Mouse (Mus musculus) embryonic facial prominence, embryonic 12.5 days (tissue): Measurements from ENCODE around the gene Pex11a. TPM values are rescaled to one million over a fixed set of nuclear protein-coding genes. Genes with fewer than 3 reads are reported as not detected.

ENCODE experiments used
- ATAC-seq: fragments of 200-750 bp; cut with Nextera tagmentation; 2 replicates; pipeline ENCODE4 v1.8.0; 2017; ENCODE audit not compliant: insufficient number of reproducible peaks, insufficient read depth, low FRiP score, low TSS enrichment
- H3K27ac ChIP-seq: fragments of 300-500 bp; sonication (generic); 2 replicates; pipeline ENCODE4 v1.5.1; 2016; ENCODE audit warnings: mild to moderate bottlenecking
- H3K27me3 ChIP-seq: fragments of 300-500 bp; sonication (generic); 2 replicates; pipeline ENCODE4 v1.6.1; 2016; ENCODE audit warnings: mild to moderate bottlenecking, moderate library complexity
- H3K36me3 ChIP-seq: fragments of 300-500 bp; sonication (generic); 2 replicates; pipeline ENCODE4 v1.6.1; 2016; ENCODE audit warnings: mild to moderate bottlenecking
- H3K4me1 ChIP-seq: fragments of 300-500 bp; sonication (generic); 2 replicates; pipeline ENCODE4 v1.6.1; 2016
- H3K4me2 ChIP-seq: fragments of 300-500 bp; sonication (generic); replicated peaks from 2 replicates; pipeline ENCODE4 v1.6.1; 2016; ENCODE audit warnings: mild to moderate bottlenecking, moderate library complexity
- H3K4me3 ChIP-seq: fragments of 300-500 bp; sonication (generic); 2 replicates; pipeline ENCODE4 v1.5.1; 2016; ENCODE audit warnings: mild to moderate bottlenecking
- H3K9ac ChIP-seq: fragments of 300-500 bp; sonication (generic); 2 replicates; pipeline ENCODE4 v1.6.1; 2016; ENCODE audit warnings: mild to moderate bottlenecking, moderate library complexity
- H3K9me3 ChIP-seq: fragments of 300-500 bp; sonication (generic); 2 replicates; pipeline ENCODE4 v1.6.1; 2016; ENCODE audit warnings: mild to moderate bottlenecking, moderate library complexity
- WGBS: fragments of 180-500 bp; shearing (Covaris S2); methylation state at CpG from one replicate; pipeline ENCODE4 v1.1.7; 2016; 5-methylcytosine and 5-hydroxymethylcytosine counted together
- polyA plus RNA-seq: library from polyadenylated mRNA; unstranded; fragments of >200 nt; fragmentation: Nextera tagmentation; extraction: Ambion mirVana; gene quantifications from 2 replicates; pipeline ENCODE4 v1.2.1, GENCODE M21; 2016

Pex11a gene
- polyA plus RNA-seq, 1 experiment from 2014 or later: 11.9 TPM

- Histone ChIP-seq H3K27me3 (peaks cover 9% of the 10 kb centered on the region), H3K9ac (no peak overlapping the region), H3K9me3 (no peaks in the 10 kb centered on the region), H3K4me3 (no peak overlapping the region), H3K36me3 (peaks cover 86% of the 10 kb centered on the region), H3K4me1 (0 out of 2 replicates have a peak, but pooled peaks cover 5% of the 10 kb centered on the region), H3K4me2 (no peak overlapping the region), H3K27ac (no peak overlapping the region)
- ATAC-seq: no peak
- 95% methylated on average over 5 of the region's 5 CpGs for WGBS
Measured at GRCm38 (mm10) chr7:79705210-79705609, 37.7 kb downstream of the Pex11a start.

GRCm38 (mm10) chr7:79702755-79703154 lies 40.2 kb downstream of the Pex11a start:
- no peaks in the 10 kb centered on the region for H3K4me1 ChIP-seq
- WGBS: 81% methylated on average over 16 of the region's 16 CpGs
- H3K4me2 ChIP-seq: no peak overlapping the region
- H3K36me3 ChIP-seq: peaks cover 97% of the 10 kb centered on the region
- ATAC-seq: no peak
- no peak overlapping the region for H3K9ac ChIP-seq
- H3K27ac ChIP-seq: no peak overlapping the region
- H3K4me3 ChIP-seq: no peak overlapping the region
- H3K9me3 ChIP-seq: no peaks in the 10 kb centered on the region
- no peaks in the 10 kb centered on the region for H3K27me3 ChIP-seq

GRCm38 (mm10) chr7:79696495-79696894 lies 46.4 kb downstream of the Pex11a start:
- Histone ChIP-seq H3K4me2 (no peak overlapping the region), H3K27me3 (no peaks in the 10 kb centered on the region), H3K4me1 (no peaks in the 10 kb centered on the region), H3K9me3 (no peaks in the 10 kb centered on the region), H3K27ac (no peak overlapping the region), H3K9ac (no peak overlapping the region), H3K36me3 (peaks cover 94% of the 10 kb centered on the region), H3K4me3 (no peak overlapping the region)
- WGBS: 89% methylated on average over 8 of the region's 8 CpGs
- no peak for ATAC-seq

Other genes with a start within 250 kb of the Pex11a start
- 0.10 and 0.29 TPM in 2 replicates for gene Rhcg, start 125.5 kb downstream of the Pex11a start, polyA plus RNA-seq
- 14.7 and 14.9 TPM in 2 replicates for gene Ticrr, start 82.9 kb downstream of the Pex11a start, polyA plus RNA-seq
- 11.5 and 11.7 TPM in 2 replicates for gene Kif7, start 27.4 kb downstream of the Pex11a start, polyA plus RNA-seq
- 0.13 TPM in 1 of 2 replicates, not detected in the other for gene Plin1, start 10.2 kb downstream of the Pex11a start, polyA plus RNA-seq
- 0.56 TPM in 1 of 2 replicates, not detected in the other for gene Wdr93, start within 50 bp of the Pex11a start, polyA plus RNA-seq
- gene Mesp1, start 50.7 kb upstream of the Pex11a start, polyA plus RNA-seq: not detected in 2 replicates
- gene Mesp2, start 67.6 kb upstream of the Pex11a start, polyA plus RNA-seq: 0.15 and 0.22 TPM in 2 replicates
- 5.2 and 7.6 TPM in 2 replicates for gene Anpep, start 117.9 kb upstream of the Pex11a start, polyA plus RNA-seq
- 33.8 and 38.1 TPM in 2 replicates for gene Ap3s2, start 177.5 kb upstream of the Pex11a start, polyA plus RNA-seq
- gene Arpin, start 192.2 kb upstream of the Pex11a start, polyA plus RNA-seq: 18.7 and 20.5 TPM in 2 replicates